Mouse (Mus musculus): ENCODE measurements around the gene Pcdh20. TPM values are rescaled to one million over a fixed set of nuclear protein-coding genes. Genes with fewer than 3 reads are reported as not detected.

Gene Pcdh20
- total RNA-seq (2022): under 1 TPM; 0.31 to 0.73 (median 0.40) TPM

DNA sequence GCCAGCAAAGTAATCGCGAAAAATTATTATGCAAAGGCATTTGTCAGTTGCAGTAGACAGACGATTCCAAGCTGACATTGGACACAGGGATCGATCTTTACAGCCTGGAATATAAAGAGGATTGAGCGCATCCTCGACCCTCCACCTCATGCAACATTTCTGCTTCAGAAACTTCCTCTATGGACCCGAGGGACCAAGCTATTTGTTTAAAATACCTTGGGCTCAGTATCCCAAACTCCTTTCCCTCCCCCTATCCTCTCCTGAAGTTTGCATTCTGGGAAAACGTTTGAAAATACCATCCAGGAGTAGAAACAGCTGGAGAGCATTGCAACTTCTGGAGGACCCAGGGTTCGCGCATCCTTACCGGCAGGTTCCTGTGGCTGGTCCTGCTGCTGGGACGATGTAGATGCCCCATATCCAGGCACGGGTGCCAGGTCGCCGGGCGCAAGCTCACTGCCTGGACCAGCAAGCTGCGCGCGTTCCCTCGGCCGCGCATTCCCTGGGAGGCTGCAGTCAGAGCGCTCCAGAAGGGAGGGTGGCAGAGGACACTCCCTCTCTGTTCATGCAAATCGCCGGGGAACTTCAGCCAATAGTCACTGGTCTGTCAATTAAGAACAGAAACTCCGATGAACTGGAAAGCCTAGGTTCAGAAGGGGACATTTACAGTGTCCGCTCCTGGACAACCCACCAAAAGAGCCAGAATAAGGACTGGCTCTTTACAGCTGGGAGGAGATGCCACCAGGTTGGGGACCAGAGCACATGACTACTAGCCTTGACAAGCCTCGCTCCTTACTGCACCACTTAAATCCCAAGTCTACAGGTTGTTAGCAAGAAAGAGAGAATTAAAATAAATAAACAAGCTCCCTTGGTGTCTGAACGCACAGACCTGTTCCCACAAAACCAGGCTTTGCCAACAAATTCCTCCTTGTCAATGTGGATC is at the start of gene Pcdh20:
Pcdh20 (minus strand) TSS at position 902 of the 940 bp plus-strand sequence.
- no peak for DNase-seq

DNA sequence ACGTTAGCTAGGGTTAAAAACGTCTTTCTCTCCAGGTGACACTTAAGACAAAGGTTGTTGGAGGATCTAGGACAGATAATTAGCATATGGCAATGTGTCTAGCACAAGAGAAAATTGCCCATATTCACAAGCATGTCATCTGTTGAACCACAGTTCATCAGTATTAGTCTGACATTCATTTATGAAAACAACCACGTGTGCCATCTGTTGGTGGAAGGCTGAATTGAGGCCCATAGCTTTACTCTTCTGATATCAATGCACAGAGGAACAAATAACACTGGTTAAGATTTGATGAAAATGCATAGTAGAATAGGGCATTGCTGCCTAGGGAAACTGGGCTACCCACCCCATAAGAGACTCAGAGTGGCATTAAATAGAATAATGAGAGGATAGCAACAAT is 8.7 kb upstream of the Pcdh20 start:
- DNase-seq: no peak

DNA sequence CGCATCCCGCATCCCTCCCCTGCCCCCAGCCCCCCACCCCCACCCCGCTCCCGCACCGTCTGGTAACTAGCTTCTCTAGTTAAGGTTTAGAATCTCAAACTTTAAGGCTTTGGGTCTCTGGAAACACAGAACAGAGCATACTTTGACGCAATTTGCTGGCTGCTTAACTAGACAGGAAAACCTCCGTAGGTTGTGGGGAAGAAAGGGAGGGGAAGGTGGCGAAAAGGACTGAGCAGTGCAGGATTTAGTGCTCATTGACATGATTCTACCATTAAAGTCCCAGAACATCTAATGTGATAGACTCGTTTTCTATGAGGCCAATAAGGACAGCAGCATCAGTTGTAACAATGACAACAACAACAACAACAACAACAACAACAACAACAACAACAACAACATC is 1.2 kb downstream of the Pcdh20 start:
- no peak for DNase-seq

DNA sequence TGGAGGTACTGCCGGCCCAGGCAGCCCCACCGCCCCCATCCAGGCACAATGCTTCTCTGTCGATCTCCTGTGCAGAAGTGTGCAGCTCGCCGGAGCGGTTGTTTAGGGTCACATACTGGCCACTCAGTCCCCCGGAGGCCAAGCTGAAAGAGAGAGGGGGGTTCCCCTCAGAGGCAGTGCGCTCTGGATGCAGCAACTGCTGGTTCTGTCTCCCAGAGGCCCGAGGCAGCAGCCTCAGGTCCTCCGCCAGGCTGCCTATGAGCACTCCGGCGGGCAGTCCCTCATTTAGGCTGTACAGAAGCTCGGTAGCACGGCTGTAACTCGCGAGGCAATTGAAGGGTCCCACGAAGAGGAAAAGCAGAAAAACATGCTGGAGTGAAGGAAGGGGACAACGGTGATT is 1.8 kb downstream of the Pcdh20 start:
- DNase-seq: no peak

DNA sequence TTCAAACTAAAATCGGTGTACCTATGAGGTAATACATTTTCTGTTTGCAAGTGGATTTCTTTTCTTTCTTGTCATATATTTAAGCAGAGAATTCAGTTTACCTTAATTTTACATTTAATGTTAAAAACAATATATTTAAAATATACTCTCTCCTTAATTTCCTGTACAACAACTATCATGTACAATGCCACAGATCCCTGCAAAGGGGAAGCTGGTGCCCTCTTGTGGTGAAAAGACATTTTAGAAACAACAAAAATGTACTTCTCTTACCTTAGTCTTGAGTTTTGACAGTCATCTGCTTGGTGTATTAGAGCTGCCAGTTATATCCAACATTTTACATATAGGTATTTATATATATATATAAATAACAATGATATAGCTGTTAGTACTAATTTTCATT is 4.8 kb downstream of the Pcdh20 start:
- DNase-seq: no peak

DNA sequence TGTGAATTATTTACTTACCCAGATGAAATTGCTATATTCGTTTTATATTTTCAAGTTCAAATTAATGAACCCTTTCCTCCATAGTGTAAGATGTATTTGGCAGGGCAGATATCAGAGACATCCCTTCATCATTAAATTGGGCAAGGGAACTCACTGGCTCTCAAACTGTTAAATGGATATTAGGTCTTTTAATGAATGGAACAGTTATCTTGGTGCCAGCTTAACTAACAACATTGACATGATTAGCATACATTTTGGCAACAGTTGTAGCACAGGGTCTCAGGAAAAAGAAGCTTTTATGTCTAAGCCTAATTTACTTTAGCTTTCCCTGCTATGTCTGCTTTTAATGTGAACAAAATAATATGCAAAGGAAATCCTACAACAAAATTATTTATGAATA is 6.8 kb downstream of the Pcdh20 start:
- no peak for DNase-seq

DNA sequence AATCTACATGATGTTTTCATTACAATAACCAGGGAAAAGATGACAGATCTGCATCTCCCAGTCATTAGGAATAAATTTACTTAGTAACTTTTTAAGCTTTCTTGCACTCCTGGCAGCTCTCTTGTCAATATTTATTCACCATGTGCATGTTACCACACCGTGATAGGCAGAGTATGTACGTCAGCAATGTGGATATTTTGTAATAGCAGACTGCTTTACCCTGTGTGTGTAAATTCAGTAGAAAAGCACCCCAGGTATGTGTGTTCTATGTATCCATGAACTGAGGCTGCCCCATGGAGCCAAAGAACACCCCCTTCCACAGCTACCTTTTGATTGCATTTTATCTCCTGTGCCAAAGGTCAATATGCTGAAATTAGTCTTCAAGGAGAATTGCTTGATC is 7.8 kb downstream of the Pcdh20 start:
- no peak for DNase-seq

DNA sequence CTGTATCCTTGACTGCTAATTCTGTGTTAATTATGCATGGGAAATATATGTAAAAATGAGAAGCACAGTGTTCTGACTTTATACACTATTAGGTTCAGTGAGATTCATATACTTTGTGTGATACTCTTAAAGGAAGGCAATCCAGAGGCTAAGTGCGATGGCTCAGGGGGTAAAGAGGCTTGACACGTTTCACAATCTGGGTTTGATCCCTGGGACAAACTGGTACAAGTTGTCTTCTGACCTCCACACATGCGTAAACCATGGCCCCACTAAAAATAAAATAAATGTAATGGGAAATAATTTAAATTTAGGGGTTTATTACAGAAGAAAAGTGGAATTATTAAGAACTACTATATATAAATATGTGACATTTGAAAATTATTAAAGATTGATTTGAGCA is 8.3 kb downstream of the Pcdh20 start:
- DNase-seq: no peak

DNA sequence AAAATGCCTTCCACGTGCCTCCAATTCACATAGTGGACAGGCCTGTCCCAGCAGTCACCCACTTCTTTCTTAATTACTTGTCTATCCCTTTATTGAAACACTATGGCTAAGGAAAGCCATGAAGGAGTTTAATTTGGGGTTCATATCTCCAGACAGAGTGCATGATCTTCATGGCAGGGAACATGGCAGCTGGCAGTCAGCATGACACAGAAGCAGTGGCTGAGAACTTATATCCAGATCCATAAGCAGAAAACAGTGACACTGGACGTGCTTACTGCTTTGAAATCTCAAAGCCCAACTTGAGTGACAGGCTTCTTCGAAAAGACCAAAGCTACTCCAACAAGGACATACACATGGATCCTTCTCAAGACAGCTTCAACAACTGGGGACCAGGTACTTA is 10.5 kb downstream of the Pcdh20 start:
- no peak for DNase-seq

DNA sequence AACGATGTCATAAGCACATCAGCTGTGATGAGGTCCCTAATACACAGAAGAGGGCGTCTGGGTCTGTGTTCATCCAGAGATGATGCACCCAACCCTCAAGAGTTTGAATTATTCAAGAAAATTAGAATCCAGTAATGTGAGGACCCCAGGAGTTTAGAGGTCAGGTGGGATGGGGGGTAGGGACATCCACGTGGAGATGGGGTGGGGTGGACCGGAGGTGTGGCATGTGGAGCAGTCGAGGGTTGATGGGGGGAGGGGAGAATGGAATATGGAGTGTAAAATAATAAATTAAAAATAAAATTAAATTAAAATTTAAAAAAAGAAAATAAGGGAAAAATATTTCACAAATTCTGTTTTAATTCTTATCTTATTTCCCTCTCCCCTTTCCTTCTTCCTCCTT is 27.9 kb downstream of the Pcdh20 start:
- no peak for DNase-seq

DNA sequence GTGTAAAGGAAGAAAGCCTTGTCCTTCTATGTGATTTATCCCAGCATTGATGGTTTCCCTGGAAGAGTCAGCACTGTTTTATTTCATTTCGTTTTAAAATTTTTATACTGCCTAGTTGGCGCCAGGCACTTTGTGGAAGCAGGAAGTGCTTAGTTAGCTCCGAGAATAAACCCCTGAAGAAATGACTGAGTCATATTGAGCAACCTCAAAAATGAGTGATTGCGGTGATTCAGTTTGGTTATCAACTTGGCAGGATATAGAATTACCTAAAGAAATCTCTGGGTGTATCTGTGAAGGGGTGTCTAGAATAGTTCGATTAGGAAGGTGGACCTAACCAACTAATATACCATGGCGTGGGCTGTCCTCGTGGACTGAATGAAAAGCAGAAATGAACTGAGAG is 41.8 kb downstream of the Pcdh20 start:
- no peak for DNase-seq

DNA sequence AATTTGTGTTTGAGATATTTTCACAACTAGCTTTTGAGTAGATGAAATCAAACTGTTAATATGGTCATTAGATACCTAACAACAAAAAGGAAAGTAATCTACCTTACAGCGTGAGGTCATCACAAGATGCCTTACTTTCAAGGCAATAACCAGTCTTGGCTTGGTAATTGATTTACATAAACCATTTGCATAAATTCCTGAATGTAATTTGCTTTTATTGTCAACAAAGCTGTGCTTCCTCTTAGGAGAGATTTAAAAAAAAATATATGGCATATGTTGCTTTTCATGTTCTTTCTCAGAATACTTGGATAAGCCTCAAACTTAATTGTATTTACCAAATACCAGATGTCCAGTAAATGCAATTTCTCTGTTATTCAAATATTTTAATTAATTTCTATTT is 43.8 kb downstream of the Pcdh20 start:
- no peak for DNase-seq
